Mouse (Mus musculus) small intestine, adult 2 months (tissue): Measurements from ENCODE around the gene Gabpb2. TPM values are rescaled to one million over a fixed set of nuclear protein-coding genes. Genes with fewer than 3 reads are reported as not detected.

ENCODE experiments used
- H3K27ac ChIP-seq: fragments of 200-500 bp; 2 replicates; pipeline ENCODE4 v1.5.1; 2012; ENCODE audit warnings: low read depth, low read length, control low read depth, inconsistent platforms; ENCODE audit not compliant: insufficient read depth
- H3K27me3 ChIP-seq: fragments of 200-500 bp; 2 replicates; pipeline ENCODE4 v1.6.1; 2012; ENCODE audit warnings: mild to moderate bottlenecking, moderate library complexity, low read length, inconsistent platforms; ENCODE audit not compliant: control insufficient read depth, insufficient read depth
- H3K36me3 ChIP-seq: fragments of 200-500 bp; 2 replicates; pipeline ENCODE4 v1.6.1; 2012; ENCODE audit warnings: mild to moderate bottlenecking, low read length, control low read depth, inconsistent platforms; ENCODE audit not compliant: control insufficient read depth, insufficient read depth
- H3K4me1 ChIP-seq: fragments of 200-500 bp; 2 replicates; pipeline ENCODE4 v1.6.1; 2012; ENCODE audit warnings: low read length, inconsistent platforms, mixed read lengths; ENCODE audit not compliant: control insufficient read depth, insufficient read depth, insufficient read length
- H3K4me3 ChIP-seq: fragments of 200-500 bp; 2 replicates; pipeline ENCODE4 v1.5.1; 2012; ENCODE audit warnings: low read depth, mild to moderate bottlenecking, control low read depth, inconsistent platforms, low read length, moderate library complexity
- CTCF ChIP-seq: fragments of 200-500 bp; IDR thresholded peaks from 2 replicates; pipeline ENCODE4 v1.5.1; 2012; ENCODE audit warnings: low read depth, mild to moderate bottlenecking, control low read depth, inconsistent platforms, low read length, moderate library complexity, mixed read lengths; ENCODE audit not compliant: insufficient replicate concordance, insufficient read length; ENCODE audit errors: extremely low read depth
- POLR2A ChIP-seq: fragments of 200-500 bp; IDR thresholded peaks from 2 replicates; pipeline ENCODE4 v1.6.1; 2012; ENCODE audit warnings: low read depth, mild to moderate bottlenecking, control low read depth, inconsistent platforms, low read length, moderate library complexity
- WGBS: fragments of 180-500 bp; shearing (Covaris S2); methylation state at CpG from one replicate; pipeline ENCODE4 v1.1.7; 2018; 5-methylcytosine and 5-hydroxymethylcytosine counted together
- polyA plus RNA-seq: library from polyadenylated mRNA; depleted of rRNA; stranded (reverse); fragments of >200 nt; gene quantifications from 2 replicates; pipeline ENCODE4 v1.2.3, GENCODE M21; 2012; rRNA removed

Gabpb2 gene
- polyA plus RNA-seq = 2.9 and 7.4 TPM in 2 replicates

DNA sequence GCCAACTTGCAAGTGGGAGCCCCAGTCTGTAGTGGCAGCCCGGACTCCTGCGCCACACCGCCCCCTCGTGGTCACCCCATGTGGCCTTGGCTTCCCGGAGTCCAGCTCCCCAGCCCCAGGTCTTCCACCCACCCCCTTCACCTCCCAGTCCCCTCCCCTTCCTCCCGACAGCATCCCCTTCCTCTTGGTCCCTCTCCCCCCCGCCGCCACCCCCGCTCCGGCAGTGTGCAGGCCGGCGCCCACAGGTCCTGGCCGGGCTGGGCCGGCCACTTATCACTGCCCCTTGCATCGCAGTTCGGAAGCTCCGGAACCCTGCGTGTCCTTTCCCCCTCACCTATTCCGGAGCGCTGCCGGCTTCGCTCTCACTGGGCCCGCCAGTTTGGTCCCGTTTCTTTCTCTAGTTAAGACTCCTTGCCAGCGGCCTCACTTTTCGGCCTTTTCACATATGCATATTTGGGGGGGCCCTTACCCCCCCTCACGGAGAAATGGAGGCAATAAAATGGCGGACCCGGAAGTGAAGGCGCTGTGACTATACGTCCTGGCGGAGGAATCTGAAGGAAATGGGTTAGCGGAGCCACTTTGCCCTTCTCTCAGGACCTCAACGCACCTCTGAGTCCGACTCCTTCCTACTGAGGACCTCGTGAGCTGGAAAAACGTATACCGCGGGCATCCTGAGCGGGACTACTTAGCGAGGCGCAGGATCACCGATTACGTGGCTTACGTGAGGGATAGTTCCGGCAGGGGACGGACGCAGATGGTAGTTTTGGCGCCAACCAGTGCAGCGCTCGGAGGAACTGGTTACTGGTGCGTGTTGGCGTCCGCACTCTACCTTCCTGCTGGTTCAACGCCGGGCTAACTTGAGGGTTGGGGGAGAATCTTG lies at the start of gene Gabpb2:
Gene Gabpb2 (minus strand): TSS at position 662 of the 880 bp plus-strand sequence.
- H3K4me1 ChIP-seq = no peaks in the 10 kb centered on the region; the same call in 1 of the 2 replicates
- WGBS = under 1% methylated on average over 56 of the region's 56 CpGs
- TF ChIP-seq POLR2A = peak; percentile 46
- TF ChIP-seq CTCF = peak; percentile 92
- peak within 1 kb of the TSS; percentile 94 for H3K4me3 ChIP-seq
- peak within 1 kb of the TSS; percentile 100 for H3K27ac ChIP-seq
- no peaks in the 10 kb centered on the region for H3K27me3 ChIP-seq
- peaks cover 15% of the 10 kb centered on the region for H3K36me3 ChIP-seq

- Histone ChIP-seq H3K36me3 (peaks cover 13% of the 10 kb centered on the region), H3K4me1 (peaks cover 5% of the 10 kb centered on the region), H3K27me3 (no peaks in the 10 kb centered on the region), H3K4me3 (no peak overlapping the region), H3K27ac (no peak overlapping the region)
- TF ChIP-seq CTCF = no peak
- TF ChIP-seq POLR2A = no peak
- 97% methylated on average over 3 of the region's 3 CpGs for WGBS
Measured at GRCm38 (mm10) chr3:95266052-95266451, 48.3 kb upstream of the Gabpb2 start.

DNA sequence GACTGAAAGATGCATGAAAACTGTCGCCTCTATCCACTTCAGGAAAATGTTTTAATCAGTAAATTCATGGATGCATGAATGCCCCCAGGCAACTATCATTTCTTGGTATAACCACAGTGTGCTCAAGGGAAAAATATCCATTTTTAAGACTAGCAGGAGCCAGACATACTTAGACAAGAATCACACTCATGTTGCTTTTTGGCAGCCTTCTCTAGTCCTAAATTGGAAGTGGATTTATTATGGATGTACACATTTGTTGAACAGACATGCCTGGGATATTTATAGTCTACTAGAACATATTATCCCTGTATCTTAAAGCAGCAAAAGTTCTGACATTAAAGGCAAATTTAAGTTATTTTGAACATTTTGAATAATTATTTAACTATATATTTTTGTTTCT lies 47.0 kb upstream of the Gabpb2 start:
- Histone ChIP-seq H3K36me3 (peaks cover 18% of the 10 kb centered on the region), H3K4me3 (no peak overlapping the region), H3K27ac (no peak overlapping the region), H3K4me1 (peaks cover 5% of the 10 kb centered on the region), H3K27me3 (no peaks in the 10 kb centered on the region)
- 77% methylated on average over 1 of the region's 1 CpGs for WGBS
- TF ChIP-seq POLR2A (no peak), CTCF (no peak)

DNA sequence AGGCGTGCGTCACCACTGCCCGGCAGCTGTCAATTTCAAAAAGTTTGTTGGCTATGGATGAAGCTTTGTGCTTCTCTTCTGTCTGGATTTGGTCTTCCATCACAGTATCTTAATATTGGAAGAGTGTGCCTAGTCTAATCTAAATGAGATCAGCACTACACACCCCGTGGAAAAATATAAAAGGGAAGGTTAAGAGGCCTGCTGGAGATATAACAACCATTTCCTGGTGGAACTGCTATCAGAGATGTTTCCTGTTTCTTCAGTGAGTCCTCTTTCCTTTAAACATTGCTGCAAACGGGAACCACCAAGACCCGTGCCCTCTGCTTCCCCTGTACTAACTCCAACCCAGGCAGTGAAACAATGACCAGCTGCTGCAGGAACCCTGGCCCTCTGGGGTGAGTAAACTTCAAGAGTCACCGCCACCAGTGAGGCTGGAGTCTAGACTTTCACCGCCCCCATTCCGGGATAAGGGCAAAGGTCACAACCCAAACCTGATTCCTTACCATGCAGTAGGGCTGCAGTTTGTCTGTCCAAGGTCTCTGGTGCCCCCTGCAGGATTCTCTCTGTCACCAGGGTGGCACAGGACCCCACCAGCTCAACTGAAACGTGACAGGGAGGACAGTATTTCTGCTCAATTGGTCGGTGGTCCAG lies 45.5 kb upstream of the Gabpb2 start:
- 32% methylated on average over 11 of the region's 11 CpGs for WGBS
- Histone ChIP-seq H3K27me3 (no peaks in the 10 kb centered on the region), H3K4me3 (no peak overlapping the region; the same call in 1 of the 2 replicates), H3K4me1 (peaks cover 5% of the 10 kb centered on the region), H3K36me3 (peaks cover 21% of the 10 kb centered on the region), H3K27ac (peak overlapping the region; percentile 25; the same call in 1 of the 2 replicates)
- TF ChIP-seq POLR2A (no peak), CTCF (peak; percentile 81; the same call in 1 of the 2 replicates)

GRCm38 (mm10) chr3:95261975-95262374 lies 44.3 kb upstream of the Gabpb2 start:
- peaks cover 25% of the 10 kb centered on the region for H3K36me3 ChIP-seq
- 91% methylated on average over 4 of the region's 4 CpGs for WGBS

DNA sequence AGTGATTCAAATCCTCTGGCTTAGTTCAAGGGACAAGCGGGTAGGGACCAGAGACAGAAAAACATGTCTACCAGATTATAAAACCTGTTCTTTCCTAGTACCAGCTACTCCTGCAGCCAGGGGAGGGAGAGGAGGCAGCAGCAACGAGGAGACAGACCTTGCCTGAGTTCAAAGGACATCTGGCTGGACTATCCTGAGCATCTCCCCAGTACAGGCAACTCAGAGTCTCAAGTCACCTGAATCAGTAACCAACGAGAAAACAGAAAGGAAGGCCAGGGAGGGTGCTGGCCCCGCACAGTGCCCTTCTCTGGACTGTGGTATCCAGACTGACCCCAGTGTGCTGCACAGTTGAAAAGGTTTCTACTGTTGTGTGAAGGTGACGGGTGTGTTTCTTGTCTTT lies 39.2 kb upstream of the Gabpb2 start:
- Histone ChIP-seq H3K27ac (no peak overlapping the region), H3K27me3 (no peaks in the 10 kb centered on the region), H3K4me3 (no peak overlapping the region), H3K4me1 (no peaks in the 10 kb centered on the region), H3K36me3 (peaks cover 28% of the 10 kb centered on the region)
- TF ChIP-seq CTCF = no peak
- TF ChIP-seq POLR2A = no peak
- WGBS = 85% methylated on average over 5 of the region's 5 CpGs

More at GRCm38 (mm10) chr3:95261975-95262374, 44.3 kb upstream of the Gabpb2 start:
- Histone ChIP-seq H3K4me1 (peaks cover 2% of the 10 kb centered on the region), H3K27me3 (no peaks in the 10 kb centered on the region), H3K4me3 (no peak overlapping the region), H3K27ac (no peak overlapping the region)
- TF ChIP-seq POLR2A (no peak), CTCF (no peak)

- Histone ChIP-seq H3K27me3 (no peaks in the 10 kb centered on the region), H3K4me3 (no peak within 1 kb of the TSS), H3K36me3 (peaks cover 9% of the 10 kb centered on the region; the same call in 1 of the 2 replicates), H3K4me1 (no peaks in the 10 kb centered on the region), H3K27ac (no peak within 1 kb of the TSS)
- WGBS = 42% methylated on average over 7 of the region's 7 CpGs
- TF ChIP-seq POLR2A (no peak), CTCF (no peak)
Measured at GRCm38 (mm10) chr3:95250783-95251424, 33.2 kb upstream of the Gabpb2 start, which contains the start of gene Bnipl. Gene Bnipl, minus strand, starts transcription at chr3:95251193.
